Mouse (Mus musculus): ENCODE results near the gene Stum.

DNA sequence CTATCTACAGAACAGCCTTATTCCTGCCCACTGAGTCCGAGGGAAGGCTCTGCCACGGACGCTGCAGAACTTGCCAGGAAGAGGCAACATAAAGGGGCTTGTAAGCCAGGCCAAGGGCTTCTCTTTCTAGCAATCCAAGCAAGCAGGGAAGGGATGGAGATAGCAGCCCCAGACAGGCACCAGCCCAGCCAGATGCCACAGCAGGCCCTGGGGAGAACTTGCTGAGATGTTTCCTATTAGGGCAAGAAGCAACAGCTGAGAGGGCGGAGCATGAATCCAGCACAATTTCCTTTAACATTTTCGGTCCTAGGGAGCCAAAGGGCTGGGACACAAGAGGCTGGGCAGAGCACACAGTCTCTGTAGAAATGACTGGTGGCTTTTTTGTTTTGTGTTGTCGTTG is 25.0 kb downstream of the Stum start:
- TF ChIP-seq CTCF (IDR thresholded peaks at IDR 0.05; ENCODE audit: low read depth), result no peak
- no peak for TF ChIP-seq EP300 (IDR thresholded peaks at IDR 0.05; ENCODE audit: low read depth)

Data from liver, postnatal 0 days (tissue).